Mouse (Mus musculus) erythroblast, embryonic 14.5 days (primary cell): ENCODE measurements around the gene Tmcc1. TPM values are rescaled to one million over a fixed set of nuclear protein-coding genes. Genes with fewer than 3 reads are reported as not detected.
"Not testable (repeated sequence)": the region's sequence is repeated elsewhere in the genome, so short reads cannot be mapped to it uniquely, and the experiment has no call there.

Source experiments
- H3K27me3 ChIP-seq: 2 replicates; pipeline ENCODE4 v1.6.1; 2012; ENCODE audit warnings: inconsistent platforms; ENCODE audit not compliant: control insufficient read depth
- H3K36me3 ChIP-seq: 2 replicates; pipeline ENCODE4 v1.6.1; 2012; ENCODE audit warnings: mild to moderate bottlenecking, inconsistent platforms; ENCODE audit not compliant: control insufficient read depth
- H3K4me1 ChIP-seq: 2 replicates; pipeline ENCODE4 v1.6.1; 2012; ENCODE audit warnings: inconsistent platforms; ENCODE audit not compliant: control insufficient read depth
- H3K4me3 ChIP-seq: replicated peaks from 2 replicates; pipeline ENCODE3; 2012; ENCODE audit warnings: moderate library complexity, mild to moderate bottlenecking, inconsistent platforms
- H3K9me3 ChIP-seq: 2 replicates; pipeline ENCODE4 v1.6.1; 2012; ENCODE audit warnings: low read length, inconsistent platforms, mixed read lengths; ENCODE audit not compliant: control insufficient read depth
- GATA1 ChIP-seq: IDR thresholded peaks from 2 replicates; pipeline ENCODE4 v1.6.1; 2012; ENCODE audit warnings: low read length, inconsistent platforms, mixed read lengths
- TAL1 ChIP-seq: IDR thresholded peaks from 3 replicates; pipeline ENCODE4 v1.6.1; 2012; ENCODE audit warnings: low read length, inconsistent platforms, mixed read lengths
- polyA plus RNA-seq: library from polyadenylated mRNA; stranded (reverse); fragments of >175 nt; gene quantifications from 2 replicates; pipeline ENCODE4 v1.2.3, GENCODE M21; 2012

The Tmcc1 gene
- polyA plus RNA-seq, 1 experiment: 0.06 TPM

DNA sequence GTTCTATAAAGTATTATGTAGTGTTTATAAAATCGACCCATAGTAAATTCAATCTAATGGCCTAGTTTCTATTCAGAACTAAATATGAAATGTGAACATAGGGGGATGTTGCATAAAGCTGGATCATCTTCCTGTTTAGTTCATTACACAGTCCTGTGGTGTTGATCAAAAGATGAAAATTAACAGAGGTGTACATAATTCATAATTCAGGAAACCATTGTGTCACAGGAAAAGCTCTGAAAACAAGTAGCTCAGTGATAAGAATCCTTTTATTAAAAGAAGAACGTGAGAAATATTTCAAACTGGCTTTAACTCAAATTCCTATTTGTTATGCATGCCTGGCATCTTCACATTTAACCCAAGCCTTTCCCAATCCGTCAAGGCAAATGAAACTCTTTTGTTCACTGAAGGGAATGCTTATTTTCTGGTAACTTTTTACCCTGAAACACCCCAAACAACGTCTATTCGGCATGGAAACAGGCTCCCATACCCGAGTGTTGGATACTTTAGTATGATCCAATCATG is 121.0 kb downstream of the Tmcc1 start:
- Histone ChIP-seq H3K9me3 (no peaks in the 10 kb centered on the region), H3K4me1 (no peaks in the 10 kb centered on the region; the same call in 1 of the 2 replicates), H3K27me3 (no peaks in the 10 kb centered on the region), H3K4me3 (no peak overlapping the region), H3K36me3 (no peaks in the 10 kb centered on the region)
- TF ChIP-seq GATA1: no peak
- no peak for TF ChIP-seq TAL1

DNA sequence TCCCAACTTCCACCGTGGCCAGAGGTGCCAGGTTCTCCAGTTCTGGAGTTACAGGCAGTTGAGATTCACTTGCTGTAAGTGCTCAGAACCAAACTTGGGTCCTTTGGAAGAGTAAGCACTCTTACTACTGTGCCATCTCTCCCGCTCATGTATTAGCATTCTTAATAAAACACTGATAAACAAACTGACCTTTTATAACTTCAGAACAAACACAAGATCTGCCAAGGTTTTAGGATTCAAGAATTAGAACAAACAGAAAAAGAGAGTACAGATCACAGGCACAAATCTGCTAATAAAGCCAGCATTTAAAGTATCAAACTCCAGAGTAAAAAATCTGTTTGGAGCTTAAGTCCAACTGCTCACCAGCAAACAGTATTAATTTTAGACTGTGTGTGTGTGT is 121.5 kb downstream of the Tmcc1 start:
- no peaks in the 10 kb centered on the region for H3K9me3 ChIP-seq
- TF ChIP-seq GATA1 (no peak), TAL1 (no peak)
- H3K36me3 ChIP-seq: no peaks in the 10 kb centered on the region
- no peak overlapping the region for H3K4me3 ChIP-seq
- no peaks in the 10 kb centered on the region for H3K27me3 ChIP-seq
- H3K4me1 ChIP-seq: no peaks in the 10 kb centered on the region; the same call in 1 of the 2 replicates

DNA sequence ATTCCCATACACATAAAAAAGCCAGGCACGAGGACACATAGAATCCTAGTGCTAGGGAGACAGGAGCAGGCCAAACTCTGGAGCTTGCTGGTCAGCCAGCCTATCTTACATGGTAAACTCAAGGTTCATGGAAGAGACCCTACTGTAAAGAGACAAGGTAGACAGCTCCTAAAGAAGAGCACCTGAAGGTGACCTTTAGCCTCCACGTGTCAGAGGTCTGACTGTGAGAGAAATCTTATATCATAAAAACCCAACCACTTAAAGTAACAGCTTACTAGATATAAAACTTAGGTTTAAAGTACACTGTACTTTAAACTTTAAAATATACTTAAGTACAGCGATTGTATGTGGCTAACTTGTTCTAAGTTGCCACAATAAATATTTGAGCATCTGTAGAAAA is 122.7 kb downstream of the Tmcc1 start:
- Histone ChIP-seq H3K4me1 (no peaks in the 10 kb centered on the region; the same call in 1 of the 2 replicates), H3K4me3 (no peak overlapping the region), H3K36me3 (no peaks in the 10 kb centered on the region), H3K27me3 (no peaks in the 10 kb centered on the region), H3K9me3 (no peaks in the 10 kb centered on the region)
- TF ChIP-seq GATA1: no peak
- TF ChIP-seq TAL1: no peak

DNA sequence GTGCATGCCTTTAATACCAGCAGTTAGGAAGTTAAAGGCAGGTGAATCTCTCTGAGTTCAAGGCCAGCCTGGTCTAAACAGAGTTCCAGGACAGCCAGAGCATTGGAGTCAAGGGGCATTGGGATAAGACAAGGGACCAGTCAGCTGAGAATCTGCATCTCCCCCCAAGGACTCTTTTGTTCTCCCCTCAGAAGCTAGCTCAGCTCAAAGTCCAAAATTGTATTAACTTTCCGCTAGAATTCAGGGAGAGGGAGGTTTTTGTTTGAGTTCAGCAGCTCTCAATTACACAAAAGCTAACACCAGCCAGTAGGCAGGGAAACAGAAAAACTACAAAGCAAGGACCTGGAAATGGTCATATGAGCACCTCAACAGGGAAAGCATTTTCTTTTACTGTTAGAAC is 129.8 kb downstream of the Tmcc1 start:
- Histone ChIP-seq H3K4me3 (no peak overlapping the region), H3K4me1 (no peaks in the 10 kb centered on the region), H3K27me3 (no peaks in the 10 kb centered on the region), H3K36me3 (no peaks in the 10 kb centered on the region), H3K9me3 (no peaks in the 10 kb centered on the region)
- TF ChIP-seq TAL1: no peak
- TF ChIP-seq GATA1: no peak

DNA sequence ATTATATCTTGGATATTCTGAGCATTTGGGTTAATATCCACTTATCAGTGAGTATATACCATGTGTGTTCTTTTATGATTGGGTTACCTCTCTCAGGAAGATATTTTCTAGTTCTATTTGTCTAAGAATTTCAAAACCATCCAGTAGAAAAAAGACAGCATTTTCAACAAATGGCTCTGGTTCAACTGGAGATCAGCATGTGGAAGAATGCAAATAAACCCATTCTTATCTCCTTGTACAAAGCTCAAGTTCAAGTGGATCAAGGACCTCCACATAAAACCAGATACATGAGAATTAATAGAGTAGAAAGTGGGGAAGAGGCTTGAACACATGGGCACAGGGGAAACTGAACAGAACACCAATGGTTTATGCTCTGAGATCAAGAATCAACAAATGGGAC is 133.7 kb downstream of the Tmcc1 start:
- not testable (repeated sequence) for H3K9me3 ChIP-seq, H3K36me3 ChIP-seq, H3K4me1 ChIP-seq, H3K27me3 ChIP-seq, H3K4me3 ChIP-seq

- no peaks in the 10 kb centered on the region for H3K27me3 ChIP-seq
- no peaks in the 10 kb centered on the region for H3K36me3 ChIP-seq
- TF ChIP-seq GATA1: no peak
- no peak for TF ChIP-seq TAL1
- H3K4me3 ChIP-seq: no peak overlapping the region
- no peaks in the 10 kb centered on the region for H3K4me1 ChIP-seq
- H3K9me3 ChIP-seq: no peaks in the 10 kb centered on the region
Measured at GRCm38 (mm10) chr6:116058541-116059300, 134.6 kb downstream of the Tmcc1 start.

DNA sequence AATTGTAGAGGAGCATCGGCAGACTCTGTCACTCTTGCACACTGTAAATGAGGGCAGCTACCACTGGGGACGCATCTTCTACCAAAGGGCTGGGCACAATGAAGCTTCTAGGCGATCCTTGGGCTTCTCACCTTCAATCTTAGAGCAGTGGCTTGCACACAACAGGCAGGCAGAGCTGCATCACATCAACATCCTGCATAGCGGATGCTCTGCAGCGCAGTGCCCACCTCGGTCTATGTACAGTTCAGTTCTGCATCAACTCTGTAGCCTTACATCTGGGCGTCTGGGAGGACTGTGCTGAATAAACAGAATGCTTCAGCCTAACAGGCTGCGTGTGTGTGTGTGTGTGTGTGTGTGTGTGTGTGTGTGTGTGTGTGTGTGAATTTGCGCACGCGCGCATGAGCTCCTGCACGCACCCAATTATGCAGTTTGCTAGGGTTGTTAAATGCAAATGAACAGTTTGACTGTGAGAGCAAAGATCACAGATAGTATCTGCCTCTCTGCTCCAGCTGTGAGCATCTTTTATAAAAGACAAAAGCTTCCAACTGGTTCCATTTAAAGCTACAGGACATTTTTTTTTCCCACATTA is 136.5 kb downstream of the Tmcc1 start:
- H3K9me3 ChIP-seq: no peaks in the 10 kb centered on the region
- no peak overlapping the region for H3K4me3 ChIP-seq
- TF ChIP-seq TAL1 (no peak), GATA1 (no peak)
- no peaks in the 10 kb centered on the region for H3K27me3 ChIP-seq
- H3K4me1 ChIP-seq: no peaks in the 10 kb centered on the region
- H3K36me3 ChIP-seq: no peaks in the 10 kb centered on the region

GRCm38 (mm10) chr6:116055766-116056165 is 137.5 kb downstream of the Tmcc1 start:
- no peaks in the 10 kb centered on the region for H3K9me3 ChIP-seq

DNA sequence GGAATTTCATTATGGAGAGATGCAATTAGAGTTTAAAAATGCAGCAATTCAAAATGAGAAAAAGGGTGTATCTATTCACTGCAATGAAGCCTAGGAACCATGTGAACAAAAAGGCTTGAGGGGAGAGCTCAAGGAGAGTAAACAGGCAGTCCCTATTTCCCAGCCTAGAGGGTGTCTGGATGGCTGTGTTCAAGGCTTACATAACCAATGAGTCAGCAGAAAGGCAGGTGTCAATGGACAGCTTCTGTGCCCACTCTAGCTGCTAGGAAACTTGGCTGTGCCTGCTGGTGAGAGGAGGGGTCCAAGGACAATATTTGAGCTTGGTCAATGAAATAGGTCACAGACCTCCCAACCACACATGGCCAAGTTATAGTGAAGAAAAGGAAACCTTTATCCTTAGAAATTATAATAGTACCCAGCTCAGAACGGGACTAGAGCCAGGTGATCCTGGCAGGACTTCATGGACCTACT is 138.2 kb downstream of the Tmcc1 start:
- no peaks in the 10 kb centered on the region for H3K9me3 ChIP-seq
- no peak overlapping the region for H3K4me3 ChIP-seq
- no peaks in the 10 kb centered on the region for H3K4me1 ChIP-seq
- no peak for TF ChIP-seq TAL1
- TF ChIP-seq GATA1: no peak
- no peaks in the 10 kb centered on the region for H3K27me3 ChIP-seq
- H3K36me3 ChIP-seq: no peaks in the 10 kb centered on the region

More at GRCm38 (mm10) chr6:116055766-116056165, 137.5 kb downstream of the Tmcc1 start:
- no peaks in the 10 kb centered on the region for H3K36me3 ChIP-seq
- H3K27me3 ChIP-seq: no peaks in the 10 kb centered on the region
- no peak for TF ChIP-seq GATA1
- TF ChIP-seq TAL1: no peak
- no peaks in the 10 kb centered on the region for H3K4me1 ChIP-seq
- no peak overlapping the region for H3K4me3 ChIP-seq

- no peak for TF ChIP-seq GATA1
- TF ChIP-seq TAL1: no peak
- H3K9me3 ChIP-seq: no peaks in the 10 kb centered on the region; the same call in 1 of the 2 replicates
- no peaks in the 10 kb centered on the region for H3K27me3 ChIP-seq
Measured at GRCm38 (mm10) chr6:116047896-116048295, 145.4 kb downstream of the Tmcc1 start.

More at GRCm38 (mm10) chr6:116047896-116048295, 145.4 kb downstream of the Tmcc1 start:
- H3K36me3 ChIP-seq: peaks cover 3% of the 10 kb centered on the region; the same call in 1 of the 2 replicates
- H3K4me1 ChIP-seq: 0 out of 2 replicates have a peak, but pooled peaks cover 1% of the 10 kb centered on the region
- no peak overlapping the region for H3K4me3 ChIP-seq
